Mouse (Mus musculus): ENCODE results near the gene Gm20388. TPM values are rescaled to one million over a fixed set of nuclear protein-coding genes. Genes with fewer than 3 reads are reported as not detected.

The Gm20388 gene
- total RNA-seq, 1 experiment, result 27.0 TPM

- peaks cover 46% of the 10 kb centered on the region for H3K36me3 ChIP-seq (ENCODE audit: control insufficient read depth, insufficient read depth, low read length, poor library complexity, severe bottlenecking)
- H3K9ac ChIP-seq (ENCODE audit: insufficient read depth, low read depth, low read length, poor library complexity, severe bottlenecking), result no peak overlapping the region
- H3K9me3 ChIP-seq (ENCODE audit: control insufficient read depth, insufficient read depth, low read depth, low read length), result no peaks in the 10 kb centered on the region
- DNase-seq (ENCODE audit: low read depth, low spot score), result no peak
- no peak overlapping the region for H3K27ac ChIP-seq (ENCODE audit: insufficient read depth, low read depth, low read length, poor library complexity, severe bottlenecking)
- TF ChIP-seq CHD2 (IDR thresholded peaks at IDR 0.05; ENCODE audit: low read depth, low read length) (no peak), ZNF384 (IDR thresholded peaks at IDR 0.05; ENCODE audit: low read depth, low read length) (no peak), MAFK (IDR thresholded peaks at IDR 0.05; ENCODE audit: insufficient read depth, low read depth, low read length) (no peak), ZC3H11A (IDR thresholded peaks at IDR 0.05; ENCODE audit: borderline replicate concordance, low read depth, low read length) (no peak), HCFC1 (IDR thresholded peaks at IDR 0.05; ENCODE audit: borderline replicate concordance, insufficient read depth, low read length) (no peak)
- peaks cover 0 to 3% of the 10 kb centered on the region in 2 experiments; a peak in 1 of 4 replicates for H3K4me1 ChIP-seq (ENCODE audit: control insufficient read depth in 2 of 2, insufficient read depth in 2 of 2, low read length in 2 of 2, poor library complexity in 1 of 2)
- in situ Hi-C loops (cut with MboI; ENCODE audit: low sequenced_read_pairs in 2 of 2, unreplicated experiment in 2 of 2), result no loop called here
- H3K4me3 ChIP-seq (ENCODE audit: insufficient read depth in 1 of 2, low read depth in 1 of 2, low read length in 2 of 2, poor library complexity in 1 of 2, severe bottlenecking in 1 of 2), result no peak overlapping the region
Measured at GRCm38 (mm10) chr8:119958076-119958475, 47.4 kb downstream of the Gm20388 start.

GRCm38 (mm10) chr8:119960531-119961104 lies 50.0 kb downstream of the Gm20388 start:
- DNase-seq (ENCODE audit: low read depth, low spot score), result no peak
- Histone ChIP-seq H3K9ac (ENCODE audit: insufficient read depth, low read depth, low read length, poor library complexity, severe bottlenecking) (no peak overlapping the region), H3K27ac (ENCODE audit: insufficient read depth, low read depth, low read length, poor library complexity, severe bottlenecking) (no peak overlapping the region), H3K4me1 (ENCODE audit: control insufficient read depth in 2 of 2, insufficient read depth in 2 of 2, low read length in 2 of 2, poor library complexity in 1 of 2) (peaks cover 0 to 3% of the 10 kb centered on the region in 2 experiments; a peak in 1 of 4 replicates), H3K36me3 (ENCODE audit: control insufficient read depth, insufficient read depth, low read length, poor library complexity, severe bottlenecking) (peaks cover 26% of the 10 kb centered on the region), H3K4me3 (ENCODE audit: insufficient read depth in 1 of 2, low read depth in 1 of 2, low read length in 2 of 2, poor library complexity in 1 of 2, severe bottlenecking in 1 of 2) (no peak overlapping the region), H3K9me3 (ENCODE audit: control insufficient read depth, insufficient read depth, low read depth, low read length) (no peaks in the 10 kb centered on the region)
- in situ Hi-C loops (cut with MboI; ENCODE audit: low sequenced_read_pairs in 2 of 2, unreplicated experiment in 2 of 2), result loop anchor here in 1 of 2 experiments (10.0 kb wide), 1 partner anchor 114 kb away; no protein-coding TSS in a partner anchor
- no peak for TF ChIP-seq ZC3H11A (IDR thresholded peaks at IDR 0.05; ENCODE audit: borderline replicate concordance, low read depth, low read length)
- TF ChIP-seq ZNF384 (IDR thresholded peaks at IDR 0.05; ENCODE audit: low read depth, low read length), result no peak
- TF ChIP-seq CHD2 (IDR thresholded peaks at IDR 0.05; ENCODE audit: low read depth, low read length), result no peak

- H3K9ac ChIP-seq (ENCODE audit: insufficient read depth, low read depth, low read length, poor library complexity, severe bottlenecking), result no peak overlapping the region
Measured at GRCm38 (mm10) chr8:119964859-119965258, 54.2 kb downstream of the Gm20388 start.

GRCm38 (mm10) chr8:119967435-119967834 lies 56.8 kb downstream of the Gm20388 start:
- no peak overlapping the region for H3K9ac ChIP-seq (ENCODE audit: insufficient read depth, low read depth, low read length, poor library complexity, severe bottlenecking)
- TF ChIP-seq ZNF384 (IDR thresholded peaks at IDR 0.05; ENCODE audit: low read depth, low read length) (no peak), MAFK (IDR thresholded peaks at IDR 0.05; ENCODE audit: insufficient read depth, low read depth, low read length) (no peak), ZC3H11A (IDR thresholded peaks at IDR 0.05; ENCODE audit: borderline replicate concordance, low read depth, low read length) (no peak), CHD2 (IDR thresholded peaks at IDR 0.05; ENCODE audit: low read depth, low read length) (no peak)
- H3K4me1 ChIP-seq (ENCODE audit: control insufficient read depth in 2 of 2, insufficient read depth in 2 of 2, low read length in 2 of 2, poor library complexity in 1 of 2), result no peaks in the 10 kb centered on the region
- in situ Hi-C loops (cut with MboI; ENCODE audit: low sequenced_read_pairs in 2 of 2, unreplicated experiment in 2 of 2), result loop anchor here in 1 of 2 experiments (10.0 kb wide), 1 partner anchor 107 kb away; no protein-coding TSS in a partner anchor
- no peak overlapping the region for H3K27ac ChIP-seq (ENCODE audit: insufficient read depth, low read depth, low read length, poor library complexity, severe bottlenecking)
- no peak overlapping the region for H3K4me3 ChIP-seq (ENCODE audit: insufficient read depth in 1 of 2, low read depth in 1 of 2, low read length in 2 of 2, poor library complexity in 1 of 2, severe bottlenecking in 1 of 2)
- H3K36me3 ChIP-seq (ENCODE audit: control insufficient read depth, insufficient read depth, low read length, poor library complexity, severe bottlenecking), result no peaks in the 10 kb centered on the region
- H3K9me3 ChIP-seq (ENCODE audit: control insufficient read depth, insufficient read depth, low read depth, low read length), result no peaks in the 10 kb centered on the region
- DNase-seq (ENCODE audit: low read depth, low spot score), result no peak

More at GRCm38 (mm10) chr8:119964859-119965258, 54.2 kb downstream of the Gm20388 start:
- H3K36me3 ChIP-seq (ENCODE audit: control insufficient read depth, insufficient read depth, low read length, poor library complexity, severe bottlenecking), result no peaks in the 10 kb centered on the region
- H3K4me1 ChIP-seq (ENCODE audit: control insufficient read depth in 2 of 2, insufficient read depth in 2 of 2, low read length in 2 of 2, poor library complexity in 1 of 2), result peaks cover 0 to 3% of the 10 kb centered on the region in 2 experiments; a peak in 1 of 4 replicates
- H3K9me3 ChIP-seq (ENCODE audit: control insufficient read depth, insufficient read depth, low read depth, low read length), result no peaks in the 10 kb centered on the region
- H3K4me3 ChIP-seq (ENCODE audit: insufficient read depth in 1 of 2, low read depth in 1 of 2, low read length in 2 of 2, poor library complexity in 1 of 2, severe bottlenecking in 1 of 2), result no peak overlapping the region
- no peak for TF ChIP-seq ZC3H11A (IDR thresholded peaks at IDR 0.05; ENCODE audit: borderline replicate concordance, low read depth, low read length)
- no peak for TF ChIP-seq MAFK (IDR thresholded peaks at IDR 0.05; ENCODE audit: insufficient read depth, low read depth, low read length)
- TF ChIP-seq CHD2 (IDR thresholded peaks at IDR 0.05; ENCODE audit: low read depth, low read length), result no peak
- no peak for TF ChIP-seq ZNF384 (IDR thresholded peaks at IDR 0.05; ENCODE audit: low read depth, low read length)
- TF ChIP-seq HCFC1 (IDR thresholded peaks at IDR 0.05; ENCODE audit: borderline replicate concordance, insufficient read depth, low read length), result no peak
- in situ Hi-C loops (cut with MboI; ENCODE audit: low sequenced_read_pairs in 2 of 2, unreplicated experiment in 2 of 2), result loop anchor here in 1 of 2 experiments (10.0 kb wide), 1 partner anchor 110 kb away; no protein-coding TSS in a partner anchor
- H3K27ac ChIP-seq (ENCODE audit: insufficient read depth, low read depth, low read length, poor library complexity, severe bottlenecking), result no peak overlapping the region
- no peak for DNase-seq (ENCODE audit: low read depth, low spot score)
